Mouse (Mus musculus): Measurements from ENCODE around the gene Pepd. TPM values are rescaled to one million over a fixed set of nuclear protein-coding genes. Genes with fewer than 3 reads are reported as not detected.

Pepd gene
- 65.3 and 65.6 TPM in 2 replicates for polyA plus RNA-seq (2016; fragmentation: Nextera tagmentation; extraction: Ambion mirVana)

GRCm38 (mm10) chr7:34911919-34912897 is at the start of gene Pepd:
Pepd (plus strand) TSS chr7:34912379.
- Histone ChIP-seq H3K4me2 (peak within 1 kb of the TSS; percentile 72), H3K36me3 (no peaks in the 10 kb centered on the region), H3K9me3 (peaks cover 4% of the 10 kb centered on the region; the same call in 1 of the 2 replicates), H3K9ac (replicated peaks) (peak within 1 kb of the TSS; percentile 69), H3K27me3 (peaks cover 13% of the 10 kb centered on the region), H3K4me1 (replicated peaks) (peaks cover 10% of the 10 kb centered on the region), H3K4me3 (replicated peaks) (peak within 1 kb of the TSS; percentile 90), H3K27ac (no peak within 1 kb of the TSS)
- ATAC-seq (ENCODE audit: insufficient number of reproducible peaks, insufficient read depth, low FRiP score, low TSS enrichment, low read depth), result peak; percentile 93
- 5% methylated on average over 44 of the region's 44 CpGs for WGBS

DNA sequence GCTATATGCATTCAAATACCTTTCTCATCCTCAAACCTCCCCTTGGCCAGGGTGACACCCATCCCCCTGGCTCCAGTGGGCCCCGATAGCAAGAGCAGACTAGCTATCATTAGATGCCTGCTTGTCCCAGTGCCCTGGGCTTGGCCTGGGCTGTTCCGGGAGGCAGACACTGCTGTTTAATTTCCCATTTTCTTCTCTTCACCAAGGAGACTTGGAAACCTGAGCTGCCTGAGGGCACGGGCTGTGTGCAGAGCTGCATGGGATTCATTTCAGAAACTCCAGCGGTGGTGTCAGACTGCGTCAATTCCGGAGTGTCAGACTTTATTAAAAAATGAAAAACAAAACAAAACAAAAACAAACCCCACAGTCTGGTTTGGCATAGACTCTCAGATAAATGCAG is 44.9 kb upstream of the Pepd start:
- ATAC-seq (ENCODE audit: insufficient number of reproducible peaks, insufficient read depth, low FRiP score, low TSS enrichment, low read depth), result no peak
- Histone ChIP-seq H3K4me3 (replicated peaks) (no peak overlapping the region), H3K36me3 (no peaks in the 10 kb centered on the region), H3K9me3 (no peaks in the 10 kb centered on the region), H3K9ac (replicated peaks) (no peak overlapping the region), H3K4me1 (replicated peaks) (peaks cover 9% of the 10 kb centered on the region; the same call in 1 of the 2 replicates), H3K4me2 (no peak overlapping the region), H3K27ac (no peak overlapping the region), H3K27me3 (no peaks in the 10 kb centered on the region)
- 42% methylated on average over 6 of the region's 6 CpGs for WGBS

GRCm38 (mm10) chr7:34869693-34870092 is 42.5 kb upstream of the Pepd start:
- no peak overlapping the region for H3K4me3 ChIP-seq (replicated peaks)
- no peak overlapping the region for H3K27ac ChIP-seq
- H3K27me3 ChIP-seq, result no peaks in the 10 kb centered on the region
- H3K4me2 ChIP-seq, result no peak overlapping the region
- no peak overlapping the region for H3K9ac ChIP-seq (replicated peaks)
- no peaks in the 10 kb centered on the region for H3K36me3 ChIP-seq
- ATAC-seq (ENCODE audit: insufficient number of reproducible peaks, insufficient read depth, low FRiP score, low TSS enrichment, low read depth), result no peak
- WGBS, result 79% methylated on average over 13 of the region's 13 CpGs
- H3K9me3 ChIP-seq, result no peaks in the 10 kb centered on the region
- H3K4me1 ChIP-seq (replicated peaks), result peaks cover 9% of the 10 kb centered on the region; the same call in 1 of the 2 replicates

GRCm38 (mm10) chr7:34876787-34877186 is 35.4 kb upstream of the Pepd start:
- H3K27ac ChIP-seq, result no peak overlapping the region
- H3K36me3 ChIP-seq, result no peaks in the 10 kb centered on the region
- no peak overlapping the region for H3K4me2 ChIP-seq
- H3K4me3 ChIP-seq (replicated peaks), result no peak overlapping the region
- no peaks in the 10 kb centered on the region for H3K27me3 ChIP-seq
- H3K4me1 ChIP-seq (replicated peaks), result no peaks in the 10 kb centered on the region
- H3K9me3 ChIP-seq, result 0 out of 2 replicates have a peak, but pooled peaks cover 4% of the 10 kb centered on the region
- WGBS, result 61% methylated on average over 7 of the region's 7 CpGs
- ATAC-seq (ENCODE audit: insufficient number of reproducible peaks, insufficient read depth, low FRiP score, low TSS enrichment, low read depth), result no peak
- H3K9ac ChIP-seq (replicated peaks), result no peak overlapping the region

DNA sequence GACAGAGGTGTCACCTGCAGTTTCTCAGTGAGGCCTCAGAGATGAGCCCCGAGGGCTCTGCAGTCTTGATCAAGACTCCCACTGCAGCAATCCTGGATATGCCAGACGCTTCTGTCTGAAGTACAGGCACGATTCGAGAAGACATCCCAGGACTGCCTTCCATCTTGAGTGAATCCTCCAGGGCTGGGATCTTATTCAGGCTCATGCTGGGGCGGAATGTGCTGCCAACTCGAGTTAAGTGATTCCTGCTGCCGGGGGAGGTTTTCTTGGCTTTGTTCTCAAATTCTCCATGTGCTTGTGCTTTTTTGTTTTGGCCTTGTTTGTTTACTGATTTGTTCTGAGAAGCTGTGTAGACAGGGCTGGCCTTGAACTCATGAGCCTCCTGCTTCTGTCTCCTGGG is 34.4 kb upstream of the Pepd start:
- ATAC-seq (ENCODE audit: insufficient number of reproducible peaks, insufficient read depth, low FRiP score, low TSS enrichment, low read depth), result no peak
- Histone ChIP-seq H3K27ac (no peak overlapping the region), H3K9me3 (0 out of 2 replicates have a peak, but pooled peaks cover 4% of the 10 kb centered on the region), H3K9ac (replicated peaks) (no peak overlapping the region), H3K27me3 (no peaks in the 10 kb centered on the region), H3K36me3 (no peaks in the 10 kb centered on the region), H3K4me3 (replicated peaks) (no peak overlapping the region), H3K4me2 (no peak overlapping the region), H3K4me1 (replicated peaks) (no peaks in the 10 kb centered on the region)
- WGBS, result 66% methylated on average over 7 of the region's 7 CpGs

DNA sequence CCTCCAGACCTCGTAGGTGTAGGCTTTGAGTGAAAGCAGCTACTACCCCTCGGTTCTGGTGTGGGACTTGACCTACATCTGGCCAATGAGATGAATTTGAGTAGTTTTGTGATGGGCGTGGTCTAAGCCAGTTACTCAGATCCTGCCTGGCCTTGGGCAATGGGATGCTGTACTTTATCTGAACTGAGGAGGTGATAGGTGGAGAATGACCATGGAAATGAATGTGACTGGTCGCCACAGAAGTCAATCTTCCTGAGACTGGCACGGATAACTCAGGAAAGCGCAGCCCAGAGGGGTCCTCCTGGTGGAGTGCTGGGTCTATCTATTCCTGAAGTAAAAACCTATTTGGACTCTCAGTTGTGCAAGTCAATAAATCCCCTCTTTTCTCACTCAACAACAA is 23.7 kb upstream of the Pepd start:
- WGBS, result 68% methylated on average over 6 of the region's 6 CpGs
- no peaks in the 10 kb centered on the region for H3K4me1 ChIP-seq (replicated peaks)
- H3K9ac ChIP-seq (replicated peaks), result no peak overlapping the region
- no peak overlapping the region for H3K4me3 ChIP-seq (replicated peaks)
- no peaks in the 10 kb centered on the region for H3K27me3 ChIP-seq
- no peak overlapping the region for H3K4me2 ChIP-seq
- no peaks in the 10 kb centered on the region for H3K36me3 ChIP-seq
- H3K27ac ChIP-seq, result no peak overlapping the region
- no peak for ATAC-seq (ENCODE audit: insufficient number of reproducible peaks, insufficient read depth, low FRiP score, low TSS enrichment, low read depth)
- H3K9me3 ChIP-seq, result 0 out of 2 replicates have a peak, but pooled peaks cover 5% of the 10 kb centered on the region

DNA sequence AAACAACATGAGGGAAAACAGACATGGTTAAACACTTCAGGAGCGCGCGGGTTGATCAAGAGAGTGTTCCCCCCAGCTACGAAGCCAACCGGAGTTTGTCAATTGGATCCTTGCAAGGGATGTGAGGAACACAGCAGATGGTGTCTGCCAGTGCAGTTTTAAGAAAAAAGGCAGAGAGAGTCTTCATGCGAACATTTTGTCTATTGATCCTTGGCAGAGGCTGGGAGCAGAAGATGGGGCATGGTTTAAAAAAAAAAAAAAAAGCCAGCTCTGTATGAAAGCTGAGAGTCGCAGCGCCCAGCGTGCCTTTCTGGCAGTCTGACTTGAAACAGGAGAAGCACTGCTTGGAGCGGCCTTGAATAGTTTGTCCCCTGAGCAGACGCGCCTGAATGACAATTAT is 23.3 kb upstream of the Pepd start:
- H3K9ac ChIP-seq (replicated peaks), result no peak overlapping the region
- H3K36me3 ChIP-seq, result no peaks in the 10 kb centered on the region
- no peaks in the 10 kb centered on the region for H3K27me3 ChIP-seq
- H3K4me2 ChIP-seq, result no peak overlapping the region
- no peak overlapping the region for H3K4me3 ChIP-seq (replicated peaks)
- no peak overlapping the region for H3K27ac ChIP-seq
- 0 out of 2 replicates have a peak, but pooled peaks cover 4% of the 10 kb centered on the region for H3K9me3 ChIP-seq
- no peaks in the 10 kb centered on the region for H3K4me1 ChIP-seq (replicated peaks)
- 69% methylated on average over 12 of the region's 12 CpGs for WGBS
- no peak for ATAC-seq (ENCODE audit: insufficient number of reproducible peaks, insufficient read depth, low FRiP score, low TSS enrichment, low read depth)

GRCm38 (mm10) chr7:34892845-34893244 is 19.3 kb upstream of the Pepd start:
- ATAC-seq (ENCODE audit: insufficient number of reproducible peaks, insufficient read depth, low FRiP score, low TSS enrichment, low read depth), result no peak
- 0 out of 2 replicates have a peak, but pooled peaks cover 4% of the 10 kb centered on the region for H3K9me3 ChIP-seq
- no peak overlapping the region for H3K27ac ChIP-seq
- H3K4me3 ChIP-seq (replicated peaks), result no peak overlapping the region
- H3K4me2 ChIP-seq, result no peak overlapping the region
- 90% methylated on average over 1 of the region's 1 CpGs for WGBS
- no peaks in the 10 kb centered on the region; the same call in 1 of the 2 replicates for H3K27me3 ChIP-seq
- no peaks in the 10 kb centered on the region for H3K36me3 ChIP-seq
- peaks cover 16% of the 10 kb centered on the region for H3K4me1 ChIP-seq (replicated peaks)
- H3K9ac ChIP-seq (replicated peaks), result no peak overlapping the region

DNA sequence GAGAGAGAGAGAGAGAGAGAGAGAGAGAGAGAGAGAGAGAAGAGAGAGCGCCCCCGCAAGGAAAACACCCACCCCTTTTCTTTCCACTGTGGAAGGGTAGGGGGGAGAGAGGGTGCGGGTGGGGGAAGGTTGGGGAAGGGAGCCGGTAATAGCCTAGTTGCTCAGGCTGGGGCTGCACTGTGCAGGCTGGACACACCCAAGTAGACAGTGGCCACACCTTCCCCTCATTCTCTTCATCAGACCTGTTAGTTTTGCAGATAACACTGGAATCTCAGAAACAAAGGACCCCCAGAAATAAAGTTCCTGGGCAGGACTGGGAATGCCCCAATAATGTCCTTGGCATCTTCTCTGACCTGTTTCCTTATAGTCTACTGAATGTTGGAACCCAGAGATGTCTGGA is 15.7 kb upstream of the Pepd start:
- Histone ChIP-seq H3K4me2 (no peak overlapping the region), H3K27me3 (no peaks in the 10 kb centered on the region; the same call in 1 of the 2 replicates), H3K4me1 (replicated peaks) (peaks cover 16% of the 10 kb centered on the region), H3K27ac (no peak overlapping the region), H3K4me3 (replicated peaks) (no peak overlapping the region), H3K9me3 (0 out of 2 replicates have a peak, but pooled peaks cover 4% of the 10 kb centered on the region), H3K9ac (replicated peaks) (no peak overlapping the region), H3K36me3 (no peaks in the 10 kb centered on the region)
- 81% methylated on average over 4 of the region's 4 CpGs for WGBS
- ATAC-seq (ENCODE audit: insufficient number of reproducible peaks, insufficient read depth, low FRiP score, low TSS enrichment, low read depth), result no peak

DNA sequence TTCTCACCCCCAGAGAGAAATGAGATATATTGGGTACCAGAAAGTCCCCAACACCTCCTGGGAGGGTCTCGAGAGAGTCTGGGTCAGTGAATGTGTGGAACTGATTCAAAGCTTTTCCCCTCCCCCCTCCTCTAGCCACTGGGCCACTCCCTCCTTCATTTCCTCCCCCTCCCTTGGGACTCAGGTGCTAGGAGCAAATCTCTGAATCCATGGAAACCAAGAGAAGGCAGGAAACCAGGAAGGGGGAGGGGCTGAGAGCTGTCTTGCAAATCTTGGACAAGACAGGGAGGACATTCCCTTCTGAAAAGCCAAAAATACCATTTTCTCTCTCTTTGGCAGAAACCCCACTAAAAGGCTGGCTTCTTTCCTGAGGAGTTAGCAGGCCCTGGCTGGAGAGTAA is 15.1 kb upstream of the Pepd start:
- 0 out of 2 replicates have a peak, but pooled peaks cover 4% of the 10 kb centered on the region for H3K9me3 ChIP-seq
- peaks cover 3% of the 10 kb centered on the region; the same call in 1 of the 2 replicates for H3K27me3 ChIP-seq
- no peak overlapping the region for H3K4me2 ChIP-seq
- WGBS, result 6% methylated on average over 1 of the region's 1 CpGs
- no peak overlapping the region for H3K4me3 ChIP-seq (replicated peaks)
- no peak overlapping the region for H3K9ac ChIP-seq (replicated peaks)
- no peak overlapping the region for H3K27ac ChIP-seq
- peaks cover 16% of the 10 kb centered on the region for H3K4me1 ChIP-seq (replicated peaks)
- no peak for ATAC-seq (ENCODE audit: insufficient number of reproducible peaks, insufficient read depth, low FRiP score, low TSS enrichment, low read depth)
- no peaks in the 10 kb centered on the region for H3K36me3 ChIP-seq

Data from limb, embryonic 12.5 days (tissue).